ENCODE assay signal across 17 mouse cellular contexts in genomic region chr17:78287391-78287790, GRCm38 (mm10).
"Had no signal": no experiment of that assay in that cellular context is flagged by ENCODE, and none has a peak within 500 bp of the region (broad histone marks: within the 10 kb centered on the region; RNA-seq: fewer than 3 reads in every experiment).

No protein-coding gene starts in this region.

- H3K4me1 ChIP-seq: midbrain, embryonic 12.5 days; neural tube, embryonic 15.5 days had no signal

- H3K27me3 ChIP-seq: midbrain, embryonic 12.5 days; neural tube, embryonic 13.5 days; neural tube, embryonic 15.5 days had no signal

- H3K4me3 ChIP-seq: lung, embryonic 15.5 days; midbrain, embryonic 10.5 days; midbrain, embryonic 12.5 days; myocyte; neural tube, embryonic 13.5 days; neural tube, embryonic 15.5 days had no signal

- H3K27ac ChIP-seq: lung, embryonic 15.5 days; midbrain, embryonic 10.5 days; midbrain, embryonic 12.5 days; neural tube, embryonic 13.5 days; neural tube, embryonic 15.5 days had no signal

- DNase-seq: lung, adult 2 months; lung, postnatal 4 days; midbrain, embryonic 14.5 days; retina, postnatal 1 day; right cerebral cortex, adult 18-20 months; right cerebral cortex, postnatal 25 days; right cerebral cortex, postnatal 4 days; spleen, adult 18-20 months; thymus, adult 18-20 months; thymus, postnatal 14 days; thymus, postnatal 36 days had no signal

- H3K36me3 ChIP-seq: lung, embryonic 15.5 days; midbrain, embryonic 12.5 days; neural tube, embryonic 13.5 days; neural tube, embryonic 15.5 days had no signal

- H3K9ac ChIP-seq: lung, embryonic 15.5 days; midbrain, embryonic 12.5 days; neural tube, embryonic 13.5 days; neural tube, embryonic 15.5 days had no signal
